Mouse (Mus musculus) small intestine, adult 2 months (tissue): ENCODE results near the gene Krtap7-1. TPM values are rescaled to one million over a fixed set of nuclear protein-coding genes. Genes with fewer than 3 reads are reported as not detected.

Experiments used
- H3K27ac ChIP-seq: fragments of 200-500 bp; 2 replicates; pipeline ENCODE4 v1.5.1; 2012; ENCODE audit warnings: low read depth, low read length, control low read depth, inconsistent platforms; ENCODE audit not compliant: insufficient read depth
- H3K27me3 ChIP-seq: fragments of 200-500 bp; 2 replicates; pipeline ENCODE4 v1.6.1; 2012; ENCODE audit warnings: mild to moderate bottlenecking, moderate library complexity, low read length, inconsistent platforms; ENCODE audit not compliant: control insufficient read depth, insufficient read depth
- H3K36me3 ChIP-seq: fragments of 200-500 bp; 2 replicates; pipeline ENCODE4 v1.6.1; 2012; ENCODE audit warnings: mild to moderate bottlenecking, low read length, control low read depth, inconsistent platforms; ENCODE audit not compliant: control insufficient read depth, insufficient read depth
- H3K4me1 ChIP-seq: fragments of 200-500 bp; 2 replicates; pipeline ENCODE4 v1.6.1; 2012; ENCODE audit warnings: low read length, inconsistent platforms, mixed read lengths; ENCODE audit not compliant: control insufficient read depth, insufficient read depth, insufficient read length
- H3K4me3 ChIP-seq: fragments of 200-500 bp; 2 replicates; pipeline ENCODE4 v1.5.1; 2012; ENCODE audit warnings: low read depth, mild to moderate bottlenecking, control low read depth, inconsistent platforms, low read length, moderate library complexity
- CTCF ChIP-seq: fragments of 200-500 bp; IDR thresholded peaks from 2 replicates; pipeline ENCODE4 v1.5.1; 2012; ENCODE audit warnings: low read depth, mild to moderate bottlenecking, control low read depth, inconsistent platforms, low read length, moderate library complexity, mixed read lengths; ENCODE audit not compliant: insufficient replicate concordance, insufficient read length; ENCODE audit errors: extremely low read depth
- POLR2A ChIP-seq: fragments of 200-500 bp; IDR thresholded peaks from 2 replicates; pipeline ENCODE4 v1.6.1; 2012; ENCODE audit warnings: low read depth, mild to moderate bottlenecking, control low read depth, inconsistent platforms, low read length, moderate library complexity
- WGBS: fragments of 180-500 bp; shearing (Covaris S2); methylation state at CpG from one replicate; pipeline ENCODE4 v1.1.7; 2018; 5-methylcytosine and 5-hydroxymethylcytosine counted together
- polyA plus RNA-seq: library from polyadenylated mRNA; depleted of rRNA; stranded (reverse); fragments of >200 nt; gene quantifications from 2 replicates; pipeline ENCODE4 v1.2.3, GENCODE M21; 2012; rRNA removed

The Krtap7-1 gene
- polyA plus RNA-seq = not detected in 2 replicates

DNA sequence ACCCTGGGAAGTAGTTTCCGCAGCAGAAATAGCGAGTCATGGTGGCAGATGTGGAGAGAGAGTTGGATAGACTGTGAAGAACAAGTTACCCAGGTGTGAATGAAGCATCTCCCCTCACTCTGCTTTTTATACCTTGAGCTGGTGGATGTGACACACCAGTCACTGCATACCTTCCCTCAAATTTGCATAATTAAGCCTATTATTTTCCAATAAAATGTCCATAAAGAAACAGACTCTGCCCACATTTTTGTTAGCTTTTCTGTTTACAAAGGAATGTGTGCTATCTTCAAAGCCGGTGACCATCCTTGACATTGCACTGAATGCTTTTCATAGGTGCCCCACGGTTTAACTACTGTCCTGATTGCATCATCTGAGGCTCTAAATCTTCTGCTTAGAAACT, at the start of gene Krtap7-1:
TSS of gene Krtap7-1 (minus strand) at position 101 of the 400 bp plus-strand sequence.
- Histone ChIP-seq H3K27me3 (no peaks in the 10 kb centered on the region), H3K36me3 (no peaks in the 10 kb centered on the region), H3K4me1 (no peaks in the 10 kb centered on the region), H3K4me3 (no peak within 1 kb of the TSS), H3K27ac (no peak within 1 kb of the TSS)
- 69% methylated on average over 4 of the region's 4 CpGs for WGBS
- no peak for TF ChIP-seq POLR2A
- no peak for TF ChIP-seq CTCF

- no peaks in the 10 kb centered on the region for H3K27me3 ChIP-seq
- H3K36me3 ChIP-seq = no peaks in the 10 kb centered on the region
- H3K4me1 ChIP-seq = no peaks in the 10 kb centered on the region
- no peak overlapping the region for H3K27ac ChIP-seq
- TF ChIP-seq CTCF (no peak), POLR2A (no peak)
- no peak overlapping the region for H3K4me3 ChIP-seq
These were observed 42.2 kb upstream of the Krtap7-1 start for GRCm38 (mm10) chr16:89550298-89550697.

GRCm38 (mm10) chr16:89538031-89538484, 29.9 kb upstream of the Krtap7-1 start:
- 81% methylated on average over 5 of the region's 5 CpGs for WGBS
- no peaks in the 10 kb centered on the region for H3K27me3 ChIP-seq
- H3K4me3 ChIP-seq = no peak overlapping the region
- no peak overlapping the region for H3K27ac ChIP-seq
- no peaks in the 10 kb centered on the region for H3K4me1 ChIP-seq
- TF ChIP-seq CTCF (no peak), POLR2A (no peak)
- no peaks in the 10 kb centered on the region for H3K36me3 ChIP-seq

DNA sequence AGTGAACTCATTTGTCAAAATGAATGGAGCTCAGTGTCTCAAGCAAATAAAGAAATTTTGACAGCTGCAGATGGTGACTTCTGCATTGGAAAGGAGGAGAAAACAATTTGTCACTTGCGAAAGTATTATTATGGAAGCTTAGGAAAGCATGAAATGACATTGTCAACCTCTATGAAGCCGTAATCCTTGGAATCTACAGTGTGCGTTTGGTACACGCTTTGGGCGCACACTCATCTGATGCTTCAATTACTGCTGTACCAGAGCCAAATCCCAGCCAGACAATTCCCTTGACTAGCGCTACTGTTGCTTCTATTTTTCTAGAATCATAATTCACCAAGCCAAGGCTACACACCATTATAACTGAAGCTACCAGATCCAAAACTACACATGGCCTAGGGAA, 29.2 kb upstream of the Krtap7-1 start:
- no peak overlapping the region for H3K27ac ChIP-seq
- WGBS = 92% methylated on average over 6 of the region's 6 CpGs
- TF ChIP-seq POLR2A (no peak), CTCF (no peak)
- H3K27me3 ChIP-seq = no peaks in the 10 kb centered on the region
- no peaks in the 10 kb centered on the region for H3K36me3 ChIP-seq
- H3K4me3 ChIP-seq = no peak overlapping the region
- no peaks in the 10 kb centered on the region for H3K4me1 ChIP-seq

GRCm38 (mm10) chr16:89530547-89530946, 22.4 kb upstream of the Krtap7-1 start:
- Histone ChIP-seq H3K36me3 (no peaks in the 10 kb centered on the region), H3K27ac (no peak overlapping the region), H3K4me3 (no peak overlapping the region), H3K27me3 (no peaks in the 10 kb centered on the region), H3K4me1 (no peaks in the 10 kb centered on the region)
- TF ChIP-seq POLR2A = no peak
- WGBS = 32% methylated on average over 7 of the region's 7 CpGs

DNA sequence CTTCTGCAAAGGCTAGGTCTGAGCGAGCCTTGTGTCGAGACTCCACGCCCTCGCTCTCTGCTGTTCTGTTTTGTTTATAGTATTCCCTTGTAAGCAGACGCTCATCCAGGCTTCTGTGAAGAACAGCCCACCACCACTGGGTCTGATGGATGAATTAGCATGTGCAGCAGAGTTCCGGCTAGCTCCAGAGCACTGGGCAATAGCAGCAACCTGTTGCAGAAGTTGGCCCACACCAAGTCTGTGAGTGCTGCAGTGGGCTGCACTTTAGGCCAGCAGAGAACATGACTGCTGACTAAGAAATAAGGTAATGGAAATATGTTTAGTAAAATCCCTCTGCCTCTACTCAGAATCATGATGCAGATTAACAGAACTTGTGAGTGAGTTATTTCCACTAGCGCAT, 21.7 kb upstream of the Krtap7-1 start:
- 66% methylated on average over 7 of the region's 7 CpGs for WGBS
- no peaks in the 10 kb centered on the region for H3K4me1 ChIP-seq
- H3K36me3 ChIP-seq = no peaks in the 10 kb centered on the region
- H3K4me3 ChIP-seq = no peak overlapping the region
- H3K27me3 ChIP-seq = no peaks in the 10 kb centered on the region
- TF ChIP-seq CTCF = no peak
- TF ChIP-seq POLR2A = no peak
- no peak overlapping the region for H3K27ac ChIP-seq

DNA sequence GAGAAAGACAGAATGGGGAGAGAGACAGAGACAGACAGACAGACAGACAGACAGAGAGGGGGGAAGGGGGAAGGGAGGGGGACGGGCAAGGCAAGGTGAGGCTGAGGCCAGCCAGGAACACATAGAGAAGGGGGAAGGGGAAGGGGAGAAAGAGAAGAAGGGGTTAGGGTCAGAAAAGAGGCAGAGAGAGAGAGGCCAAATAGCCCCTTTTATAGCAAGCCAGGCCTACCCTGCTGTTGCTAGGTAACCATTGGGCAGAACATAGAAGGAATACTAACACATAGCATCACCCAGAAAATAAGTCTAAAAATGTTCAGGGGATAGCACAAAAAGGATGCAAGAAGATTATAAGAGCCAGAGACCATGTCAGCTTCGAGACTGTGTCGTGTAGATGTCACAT, 20.3 kb upstream of the Krtap7-1 start:
- no peaks in the 10 kb centered on the region for H3K4me1 ChIP-seq
- H3K27ac ChIP-seq = no peak overlapping the region
- no peak overlapping the region for H3K4me3 ChIP-seq
- no peaks in the 10 kb centered on the region for H3K27me3 ChIP-seq
- WGBS = 82% methylated on average over 3 of the region's 3 CpGs
- TF ChIP-seq POLR2A (no peak), CTCF (no peak)
- no peaks in the 10 kb centered on the region for H3K36me3 ChIP-seq

- TF ChIP-seq POLR2A (no peak), CTCF (no peak)
- no peak overlapping the region for H3K4me3 ChIP-seq
- 91% methylated on average over 4 of the region's 4 CpGs for WGBS
- no peaks in the 10 kb centered on the region for H3K36me3 ChIP-seq
- H3K27me3 ChIP-seq = no peaks in the 10 kb centered on the region
- no peak overlapping the region for H3K27ac ChIP-seq
- no peaks in the 10 kb centered on the region for H3K4me1 ChIP-seq
These were observed 12.9 kb upstream of the Krtap7-1 start for GRCm38 (mm10) chr16:89520996-89521395.
